22 mouse cellular contexts compared by ENCODE assay signal in the genomic region with DNA sequence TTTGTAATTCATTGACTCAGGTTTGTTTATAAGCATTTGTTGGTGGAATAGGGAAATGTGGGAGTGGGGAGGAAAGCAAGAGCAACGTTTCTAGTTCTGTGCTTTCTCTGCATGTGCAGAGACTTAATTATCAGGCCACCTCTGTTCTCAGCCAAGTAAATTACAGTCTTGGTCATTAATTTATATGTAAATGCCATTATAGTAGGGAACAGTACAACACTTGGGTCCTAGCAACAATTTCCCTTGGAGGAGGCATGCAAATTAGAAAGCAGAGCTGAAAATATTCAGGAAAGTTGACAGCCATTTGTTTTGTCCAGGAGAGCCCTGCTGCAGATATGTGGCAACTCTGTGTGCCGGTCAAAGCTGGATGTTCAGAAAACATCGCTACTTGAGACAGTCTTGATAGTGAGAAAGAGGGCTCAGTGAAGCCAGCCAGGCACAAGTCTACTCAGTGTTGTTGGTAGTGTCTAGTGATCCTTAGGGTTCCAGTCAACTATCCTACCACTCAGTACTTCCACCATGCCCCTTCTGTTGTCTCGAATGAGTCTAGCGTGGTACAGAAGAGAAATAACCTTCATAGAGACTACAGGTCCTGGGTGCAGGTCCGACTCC.
DNase-seq lines count a peak whose midpoint lies in the region; ATAC-seq and TF ChIP-seq lines count a peak whose summit lies in the region.
"Had no signal": no experiment of that assay in that cellular context is flagged by ENCODE, and none has a peak within 500 bp of the region (broad histone marks: within the 10 kb centered on the region; RNA-seq: fewer than 3 reads in every experiment).

No protein-coding gene starts in this region.

- ATAC-seq in hindbrain, embryonic 13.5 days (ENCODE audit: low FRiP score), result peak; percentile 24; the same call in 1 of the 2 replicates
- peak; percentile 91 for ATAC-seq in forebrain, embryonic 15.5 days (replicated peaks)
- ATAC-seq in hindbrain, postnatal 0 days, result 0 out of 2 replicates have a peak, but pooled peaks have one; percentile 51
- ATAC-seq: intestine, embryonic 15.5 days had no signal

- no peak overlapping the region for H3K4me3 ChIP-seq in hindbrain, embryonic 13.5 days
- no peak overlapping the region for H3K4me3 ChIP-seq in hindbrain, embryonic 10.5 days
- no peak overlapping the region for H3K4me3 ChIP-seq in forebrain, embryonic 15.5 days
- H3K4me3 ChIP-seq in hindbrain, postnatal 0 days (ENCODE audit: low read length), result no peak overlapping the region
- H3K4me3 ChIP-seq: heart, embryonic 10.5 days; intestine, embryonic 15.5 days; liver, embryonic 13.5 days; midbrain, embryonic 12.5 days had no signal

- H3K4me1 ChIP-seq in hindbrain, embryonic 13.5 days (replicated peaks), result peaks cover 17% of the 10 kb centered on the region
- H3K4me1 ChIP-seq in hindbrain, embryonic 10.5 days (replicated peaks), result no peaks in the 10 kb centered on the region
- peaks cover 12% of the 10 kb centered on the region for H3K4me1 ChIP-seq in forebrain, embryonic 15.5 days
- 0 out of 2 replicates have a peak, but pooled peaks cover 3% of the 10 kb centered on the region for H3K4me1 ChIP-seq in hindbrain, postnatal 0 days (ENCODE audit: insufficient read depth, low read length)
- H3K4me1 ChIP-seq: heart, embryonic 10.5 days; intestine, embryonic 15.5 days; liver, embryonic 13.5 days had no signal

- no peak for TF ChIP-seq CTCF in hindbrain, postnatal 0 days (IDR thresholded peaks at IDR 0.05; ENCODE audit: low read depth)

- H3K9ac ChIP-seq in hindbrain, embryonic 13.5 days, result no peak overlapping the region
- H3K9ac ChIP-seq in forebrain, embryonic 15.5 days (replicated peaks), result no peak overlapping the region
- no peak overlapping the region for H3K9ac ChIP-seq in hindbrain, postnatal 0 days (replicated peaks; ENCODE audit: low read length)
- H3K9ac ChIP-seq: intestine, embryonic 15.5 days; liver, embryonic 13.5 days; midbrain, embryonic 12.5 days had no signal

- H3K27ac ChIP-seq in hindbrain, embryonic 13.5 days, result peak overlapping the region; percentile 69; the same call in 1 of the 2 replicates
- H3K27ac ChIP-seq in hindbrain, embryonic 10.5 days, result no peak overlapping the region
- H3K27ac ChIP-seq in forebrain, embryonic 15.5 days (replicated peaks), result peak overlapping the region; percentile 45
- H3K27ac ChIP-seq in hindbrain, postnatal 0 days, result no peak overlapping the region
- H3K27ac ChIP-seq: heart, embryonic 10.5 days; intestine, embryonic 15.5 days; liver, embryonic 13.5 days; midbrain, embryonic 12.5 days had no signal

- no peaks in the 10 kb centered on the region for H3K9me3 ChIP-seq in hindbrain, embryonic 13.5 days
- no peaks in the 10 kb centered on the region for H3K9me3 ChIP-seq in hindbrain, embryonic 10.5 days
- H3K9me3 ChIP-seq in forebrain, embryonic 15.5 days, result no peaks in the 10 kb centered on the region
- H3K9me3 ChIP-seq in hindbrain, postnatal 0 days (ENCODE audit: low read length), result no peaks in the 10 kb centered on the region
- H3K9me3 ChIP-seq: heart, embryonic 10.5 days; intestine, embryonic 15.5 days; liver, embryonic 13.5 days; midbrain, embryonic 12.5 days had no signal

- H3K27me3 ChIP-seq in hindbrain, embryonic 13.5 days, result no peaks in the 10 kb centered on the region
- H3K27me3 ChIP-seq in hindbrain, embryonic 10.5 days (ENCODE audit: insufficient read depth, poor library complexity, severe bottlenecking), result no peaks in the 10 kb centered on the region
- no peaks in the 10 kb centered on the region for H3K27me3 ChIP-seq in forebrain, embryonic 15.5 days
- H3K27me3 ChIP-seq in hindbrain, postnatal 0 days (ENCODE audit: insufficient read depth, low read length), result no peaks in the 10 kb centered on the region
- H3K27me3 ChIP-seq: intestine, embryonic 15.5 days; liver, embryonic 13.5 days; midbrain, embryonic 12.5 days had no signal

- H3K36me3 ChIP-seq in hindbrain, embryonic 13.5 days, result no peaks in the 10 kb centered on the region
- H3K36me3 ChIP-seq in hindbrain, embryonic 10.5 days, result no peaks in the 10 kb centered on the region
- no peaks in the 10 kb centered on the region for H3K36me3 ChIP-seq in forebrain, embryonic 15.5 days
- H3K36me3 ChIP-seq in hindbrain, postnatal 0 days (ENCODE audit: insufficient read depth, low read length), result no peaks in the 10 kb centered on the region
- H3K36me3 ChIP-seq: heart, embryonic 10.5 days; intestine, embryonic 15.5 days; liver, embryonic 13.5 days; midbrain, embryonic 12.5 days had no signal

- DNase-seq in hindbrain, embryonic 10.5 days (ENCODE audit: low spot score), result no peak
- DNase-seq in brain, adult 2 months (ENCODE audit: low read depth, low spot score), result peak; percentile 30
- no peak for DNase-seq in hindbrain, postnatal 0 days (ENCODE audit: low spot score)
- DNase-seq in left cerebral cortex, adult 18-20 months (ENCODE audit: low spot score in 2 of 2), result no peak
- no peak for DNase-seq in spleen, postnatal 14 days (ENCODE audit: low spot score in 2 of 2)
- DNase-seq: adrenal gland, postnatal 25 days; cerebellum, adult 11 months; cerebellum, postnatal 10 days; gastrocnemius, postnatal 36 days; heart, postnatal 4 days; kidney, adult 8-10 months; kidney, postnatal 10 days; liver, embryonic 13.5 days; lung, adult 2 months; lung, postnatal 14 days; right cerebral cortex, postnatal 25 days; spleen, adult 18-20 months had no signal

- H3K4me2 ChIP-seq in hindbrain, embryonic 13.5 days, result no peak overlapping the region
- no peak overlapping the region for H3K4me2 ChIP-seq in forebrain, embryonic 15.5 days (replicated peaks)
- H3K4me2 ChIP-seq in hindbrain, postnatal 0 days (ENCODE audit: low read depth, low read length), result no peak overlapping the region
- H3K4me2 ChIP-seq: intestine, embryonic 15.5 days; liver, embryonic 13.5 days; midbrain, embryonic 12.5 days had no signal

- 68% methylated on average over 6 of the region's 6 CpGs for WGBS in hindbrain, embryonic 13.5 days
- WGBS in hindbrain, embryonic 10.5 days, result 89% methylated on average over 6 of the region's 6 CpGs
- WGBS in forebrain, embryonic 15.5 days, result 47% methylated on average over 6 of the region's 6 CpGs
- WGBS in hindbrain, postnatal 0 days, result 52% methylated on average over 6 of the region's 6 CpGs

Comparison
In these comparisons a context has a peak if more than half of its experiments do, and no peak if none do; other contexts are left out.
1. H3K27ac ChIP-seq: peak in hindbrain, embryonic 13.5 days (single experiment) and forebrain, embryonic 15.5 days (single experiment); none in hindbrain, embryonic 10.5 days (single experiment) and hindbrain, postnatal 0 days (single experiment).
2. ATAC-seq: peak in every context shown above with its lines; median percentile 91 in forebrain, embryonic 15.5 days; 51 in hindbrain, postnatal 0 days; 24 in hindbrain, embryonic 13.5 days.